In genomic region chr4:41135711-41136453, GRCm38 (mm10) we compare ENCODE assay signal across 8 mouse cellular contexts. TPM values are rescaled to one million over a fixed set of nuclear protein-coding genes. Genes with fewer than 3 reads are reported as not detected.
DNase-seq lines count a peak whose midpoint lies in the region; ATAC-seq lines count a peak whose summit lies in the region.

TSS of gene Ube2r2 (plus strand) at chr4:41135743.

- H3K27ac ChIP-seq in hindbrain, embryonic 13.5 days = peak within 1 kb of the TSS; percentile 100

- WGBS in hindbrain, embryonic 13.5 days = under 1% methylated on average over 49 of the region's 65 CpGs

- H3K4me2 ChIP-seq in hindbrain, embryonic 13.5 days = peak within 1 kb of the TSS; percentile 79

- peaks cover 13% of the 10 kb centered on the region; the same call in 1 of the 2 replicates for H3K36me3 ChIP-seq in hindbrain, embryonic 13.5 days

- no peaks in the 10 kb centered on the region for H3K27me3 ChIP-seq in hindbrain, embryonic 13.5 days

- peak within 1 kb of the TSS; percentile 96 for H3K4me3 ChIP-seq in hindbrain, embryonic 13.5 days

- H3K9me3 ChIP-seq in hindbrain, embryonic 13.5 days = no peaks in the 10 kb centered on the region

- peak; percentile 82 for DNase-seq in R1 (ENCODE audit: low read depth, low spot score)
- peak; percentile 79 to 82 for DNase-seq in cerebellum, postnatal 25 days
- peak; percentile 39 to 50 for DNase-seq in frontal cortex, postnatal 36 days (ENCODE audit: low spot score in 2 of 2)
- peak; percentile 32 to 62 for DNase-seq in layer of hippocampus, postnatal 36 days
- DNase-seq in lung, postnatal 4 days = peak; percentile 80 to 85
- peak; percentile 85 for DNase-seq in retina, postnatal 1 day
- peak; percentile 11 for DNase-seq in urinary bladder, postnatal 10 days (ENCODE audit: low spot score)

- peak within 1 kb of the TSS; percentile 99 for H3K9ac ChIP-seq in hindbrain, embryonic 13.5 days

- peaks cover 27% of the 10 kb centered on the region for H3K4me1 ChIP-seq in hindbrain, embryonic 13.5 days (replicated peaks)

- ATAC-seq in hindbrain, embryonic 13.5 days (ENCODE audit: low FRiP score) = peak; percentile 79

RNA-seq across cellular contexts. Expression of gene Ube2r2, which starts in this region (rescaled TPM):
- polyA plus RNA-seq in hindbrain, embryonic 13.5 days (2015; fragmentation: Nextera tagmentation; extraction: Ambion mirVana) = 71.3 and 79.8 TPM in 2 replicates
- 10 to 100 TPM; 76.6 to 79.2 TPM for total RNA-seq in layer of hippocampus, postnatal 36 days (2021)

Comparison
In these comparisons a context has a peak if more than half of its experiments do, and no peak if none do; other contexts are left out.
1. Peak in every context shown above with its lines: DNase-seq, ATAC-seq, H3K4me3 ChIP-seq and H3K27ac ChIP-seq.
2. DNase-seq: peak in every context shown above with its lines; median percentile 85 in retina, postnatal 1 day; 82 in lung, postnatal 4 days; 82 in R1; 80 in cerebellum, postnatal 25 days; 47 in layer of hippocampus, postnatal 36 days; 44 in frontal cortex, postnatal 36 days; 11 in urinary bladder, postnatal 10 days.